9 mouse cellular contexts compared by ENCODE assay signal in genomic region chr13:31559419-31560144, GRCm38 (mm10). TPM values are rescaled to one million over a fixed set of nuclear protein-coding genes. Genes with fewer than 3 reads are reported as not detected.
A peak's percentile ranks its signal among the peaks of the same experiment; 100 is the strongest.
DNase-seq lines count a peak whose midpoint lies in the region; ATAC-seq and TF ChIP-seq lines count a peak whose summit lies in the region.
"Had no signal": no experiment of that assay in that cellular context is flagged by ENCODE, and none has a peak within 500 bp of the region (broad histone marks: within the 10 kb centered on the region; RNA-seq: fewer than 3 reads in every experiment).

No protein-coding gene starts in this region.

- H3K4me1 ChIP-seq in heart, embryonic 10.5 days: peaks cover 33% of the 10 kb centered on the region
- H3K4me1 ChIP-seq in liver, embryonic 11.5 days (replicated peaks; ENCODE audit: control insufficient read depth, insufficient read depth, low read length): peaks cover 4% of the 10 kb centered on the region
- H3K4me1 ChIP-seq in midbrain, embryonic 16.5 days (ENCODE audit: control insufficient read depth, insufficient read depth, low read length): peaks cover 25% of the 10 kb centered on the region
- peaks cover 20% of the 10 kb centered on the region for H3K4me1 ChIP-seq in testis, adult 2 months (ENCODE audit: control insufficient read depth, insufficient read depth, low read length)

- peak; percentile 51 for ATAC-seq in liver, embryonic 11.5 days (replicated peaks; ENCODE audit: low FRiP score)
- ATAC-seq in midbrain, embryonic 16.5 days: peak; percentile 69

- H3K4me3 ChIP-seq in heart, embryonic 10.5 days: peak overlapping the region; percentile 74
- H3K4me3 ChIP-seq in liver, embryonic 11.5 days (ENCODE audit: low read depth, low read length): peak overlapping the region; percentile 60
- peak overlapping the region; percentile 49 for H3K4me3 ChIP-seq in midbrain, embryonic 16.5 days (ENCODE audit: low read depth, low read length)
- peak overlapping the region; percentile 62 for H3K4me3 ChIP-seq in testis, adult 2 months (ENCODE audit: control insufficient read depth, low read depth, low read length)

- 0 out of 2 replicates have a peak overlapping the region, but pooled peaks have one; percentile 7 for H3K27ac ChIP-seq in heart, embryonic 10.5 days
- no peak overlapping the region for H3K27ac ChIP-seq in liver, embryonic 11.5 days (ENCODE audit: low read depth, low read length)
- H3K27ac ChIP-seq in midbrain, embryonic 16.5 days (ENCODE audit: low read length): peak overlapping the region; percentile 47
- H3K27ac ChIP-seq in testis, adult 2 months (ENCODE audit: control insufficient read depth, insufficient read depth, low read depth, low read length): no peak overlapping the region

- under 1% methylated on average over 92 of the region's 92 CpGs for WGBS in heart, embryonic 10.5 days
- under 1% methylated on average over 88 of the region's 92 CpGs for WGBS in liver, embryonic 11.5 days
- under 1% methylated on average over 82 of the region's 92 CpGs for WGBS in midbrain, embryonic 16.5 days

- 0 out of 2 replicates have a peak, but pooled peaks have one; percentile 11 for TF ChIP-seq POLR2A in testis, adult 2 months (IDR thresholded peaks at IDR 0.05; ENCODE audit: control insufficient read depth, low read depth, low read length)

- no peaks in the 10 kb centered on the region for H3K36me3 ChIP-seq in heart, embryonic 10.5 days
- no peaks in the 10 kb centered on the region for H3K36me3 ChIP-seq in liver, embryonic 11.5 days (ENCODE audit: control insufficient read depth, insufficient read depth, low read length)
- H3K36me3 ChIP-seq in midbrain, embryonic 16.5 days (ENCODE audit: control insufficient read depth, insufficient read depth, low read length): no peaks in the 10 kb centered on the region
- H3K36me3 ChIP-seq in testis, adult 2 months (ENCODE audit: control insufficient read depth, insufficient read depth, low read length): no peaks in the 10 kb centered on the region

- H3K9ac ChIP-seq in liver, embryonic 11.5 days (ENCODE audit: low read depth, low read length): no peak overlapping the region
- peak overlapping the region; percentile 52 for H3K9ac ChIP-seq in midbrain, embryonic 16.5 days (ENCODE audit: low read depth, low read length)

- no peaks in the 10 kb centered on the region for H3K9me3 ChIP-seq in heart, embryonic 10.5 days
- no peaks in the 10 kb centered on the region for H3K9me3 ChIP-seq in liver, embryonic 11.5 days (ENCODE audit: control insufficient read depth, low read length)
- H3K9me3 ChIP-seq in midbrain, embryonic 16.5 days (replicated peaks; ENCODE audit: control insufficient read depth, low read length, poor library complexity, severe bottlenecking): no peaks in the 10 kb centered on the region

- DNase-seq in layer of hippocampus, adult 18-20 months (ENCODE audit: low spot score in 2 of 2): peak; percentile 3 to 22
- no peak for DNase-seq in layer of hippocampus, adult 9-10 months (ENCODE audit: low spot score)
- DNase-seq in embryo, embryonic 10 days (ENCODE audit: low spot score): peak; percentile 65
- DNase-seq in heart, embryonic 10.5 days (ENCODE audit: low spot score): no peak
- DNase-seq in kidney, adult 18-20 months: peak; percentile 79
- DNase-seq in liver, embryonic 11.5 days (ENCODE audit: low spot score): peak; percentile 56

- H3K27me3 ChIP-seq in heart, embryonic 10.5 days (ENCODE audit: insufficient read depth, poor library complexity, severe bottlenecking): peaks cover 94% of the 10 kb centered on the region
- H3K27me3 ChIP-seq in liver, embryonic 11.5 days (replicated peaks; ENCODE audit: control insufficient read depth, insufficient read depth, low read length): peaks cover 74% of the 10 kb centered on the region
- H3K27me3 ChIP-seq in midbrain, embryonic 16.5 days (ENCODE audit: control insufficient read depth, insufficient read depth, low read depth, low read length): peaks cover 83% of the 10 kb centered on the region
- no peaks in the 10 kb centered on the region for H3K27me3 ChIP-seq in testis, adult 2 months (ENCODE audit: control insufficient read depth, insufficient read depth, low read length)
- H3K27me3 ChIP-seq: CH12.LX had no signal

- peak; percentile 52 for TF ChIP-seq CTCF in testis, adult 2 months (IDR thresholded peaks at IDR 0.05; ENCODE audit: control insufficient read depth, insufficient read depth, insufficient replicate concordance, low read depth, low read length)

- H3K4me2 ChIP-seq in liver, embryonic 11.5 days: peak overlapping the region; percentile 88
- peak overlapping the region; percentile 100 for H3K4me2 ChIP-seq in midbrain, embryonic 16.5 days (ENCODE audit: low read length)

RNA-seq across cellular contexts. Expression of gene A530084C06Rik, which starts 0.4 kb away (rescaled TPM):
- under 1 TPM; 0.48 to 0.92 TPM for total RNA-seq in layer of hippocampus, adult 18-20 months (2021)
- not detected in 2 replicates for polyA plus RNA-seq in heart, embryonic 10.5 days (2016; fragmentation: Nextera tagmentation; extraction: Ambion mirVana)
- not detected in 2 replicates for polyA plus RNA-seq in liver, embryonic 11.5 days (2014; fragmentation: Nextera tagmentation; extraction: Ambion mirVana)
- polyA plus RNA-seq in midbrain, embryonic 16.5 days (2015; fragmentation: Nextera tagmentation; extraction: Ambion mirVana): not detected in 2 replicates
- 0.56 and 0.72 TPM in 2 replicates for polyA plus RNA-seq in testis, adult 2 months (2012; rRNA removed)
- total RNA-seq: CH12.LX had no signal

RNA-seq across cellular contexts. Expression of gene Foxq1, which starts 3.6 kb away (rescaled TPM):
- 1 to 10 TPM; 2.0 to 2.6 TPM for total RNA-seq in layer of hippocampus, adult 18-20 months (2021)
- 0.06 and 0.19 TPM in 2 replicates for polyA plus RNA-seq in heart, embryonic 10.5 days (2016; fragmentation: Nextera tagmentation; extraction: Ambion mirVana)
- 0.05 and 0.08 TPM in 2 replicates for polyA plus RNA-seq in liver, embryonic 11.5 days (2014; fragmentation: Nextera tagmentation; extraction: Ambion mirVana)
- 1.3 and 1.6 TPM in 2 replicates for polyA plus RNA-seq in midbrain, embryonic 16.5 days (2015; fragmentation: Nextera tagmentation; extraction: Ambion mirVana)
- polyA plus RNA-seq in testis, adult 2 months (2012; rRNA removed): 2.7 TPM in 2 replicates
- total RNA-seq: CH12.LX had no signal

Comparison
In these comparisons a context has a peak if more than half of its experiments do, and no peak if none do; other contexts are left out.
1. DNase-seq: peak in layer of hippocampus, adult 18-20 months (2 of 2), embryo, embryonic 10 days (single experiment), kidney, adult 18-20 months (single experiment) and liver, embryonic 11.5 days (single experiment); none in layer of hippocampus, adult 9-10 months (single experiment) and heart, embryonic 10.5 days (single experiment).
2. H3K27ac ChIP-seq: peak in heart, embryonic 10.5 days (single experiment) and midbrain, embryonic 16.5 days (single experiment); none in liver, embryonic 11.5 days (single experiment) and testis, adult 2 months (single experiment).
3. Peak in every context shown above with its lines, with median percentiles within 50 percentile points of each other: H3K4me3 ChIP-seq.